Mouse (Mus musculus) neutrophil, adult 59 days (primary cell): ENCODE measurements around the gene Lrrc19. TPM values are rescaled to one million over a fixed set of nuclear protein-coding genes. Genes with fewer than 3 reads are reported as not detected.

Experiments used
- total RNA-seq, 2 experiments: library from RNA; stranded (reverse); gene quantifications; 1 replicate in 1 of 2; 2 replicates in 1 of 2; pipeline ENCODE4 v1.2.4; 2023

Gene Lrrc19
- total RNA-seq = not detected

GRCm38 (mm10) chr4:94649920-94650319 lies at the start of gene Lrrc19:
Gene Lrrc19, minus strand, starts transcription at chr4:94650144.

GRCm38 (mm10) chr4:94613972-94614626 lies 35.8 kb downstream of the Lrrc19 start, which contains the start of gene Ift74:
Gene Ift74, plus strand, starts transcription at chr4:94614491.

GRCm38 (mm10) chr4:94603031-94603629 lies 46.8 kb downstream of the Lrrc19 start, which contains the start of gene Plaa:
Gene Plaa, minus strand, starts transcription at chr4:94603244.

Other genes starting within 250 kb of the Lrrc19 start
- not detected for gene Gm10306, start 93.6 kb downstream of the Lrrc19 start, total RNA-seq
- 10 to 100 TPM in 1 of 2 experiments, 1 to 10 TPM in 1; 7.5 to 10.3 TPM for gene Caap1, start 93.3 kb downstream of the Lrrc19 start, total RNA-seq
- gene Plaa, start 46.9 kb downstream of the Lrrc19 start, total RNA-seq = 10 to 100 TPM; 30.4 to 41.3 TPM
- gene Ift74, start 35.7 kb downstream of the Lrrc19 start, total RNA-seq = 1 to 10 TPM; 1.4 to 1.6 TPM
- gene Tek, start 89.1 kb upstream of the Lrrc19 start, total RNA-seq = under 1 TPM; 0.16 to 0.18 TPM